Mouse (Mus musculus) cerebellum, adult 18-20 months (tissue): ENCODE measurements around the gene Msrb3.

Experiments
- DNase-seq, 2 experiments: peaks; one replicate each; pipeline ENCODE4 v3.0.0; 2021

Msrb3 gene

DNA sequence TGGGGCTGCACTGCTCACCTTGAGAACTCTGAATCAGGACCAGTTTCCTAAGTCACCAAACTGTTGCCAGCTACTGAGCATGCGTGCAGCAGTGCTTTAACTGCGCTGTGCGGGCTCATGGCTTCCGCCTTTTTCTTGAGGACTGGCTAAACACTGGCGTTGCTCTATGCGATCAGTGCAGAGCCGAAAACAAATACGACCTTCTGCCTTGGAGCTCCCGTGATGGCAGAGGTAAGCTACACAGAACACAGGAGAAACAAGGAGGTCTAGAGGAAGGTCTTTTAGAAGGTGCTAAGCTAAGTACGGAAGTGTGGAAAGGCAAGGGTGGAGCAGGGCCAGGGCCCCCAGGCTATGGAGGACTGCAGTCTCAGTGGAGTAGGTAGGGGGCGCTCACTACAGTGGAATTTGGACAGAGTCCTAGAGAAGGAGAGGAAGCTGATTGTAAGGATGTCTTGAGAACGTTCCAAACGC is 41.3 kb downstream of the Msrb3 start:
- peak in 1 of 2 experiments; percentile 11 for DNase-seq

DNA sequence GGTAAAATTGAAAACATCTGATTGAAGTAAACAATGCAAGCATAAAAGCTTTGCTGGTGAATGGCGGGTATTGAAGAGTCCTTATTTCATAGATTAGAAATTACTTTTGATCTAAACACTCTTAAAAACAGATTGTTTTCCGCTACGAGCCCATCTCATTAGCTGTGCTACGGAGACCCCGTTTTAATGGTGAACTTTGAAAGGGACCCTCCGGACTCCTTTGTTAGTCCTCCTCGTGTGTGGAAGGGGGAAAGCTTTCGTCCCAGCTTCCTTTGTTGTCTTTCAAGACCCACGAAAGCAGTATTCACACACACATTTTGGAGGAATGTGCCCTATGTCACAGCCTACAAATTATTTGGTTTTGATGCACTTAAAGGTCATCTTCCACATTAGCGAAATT is 44.6 kb downstream of the Msrb3 start:
- no peak for DNase-seq

DNA sequence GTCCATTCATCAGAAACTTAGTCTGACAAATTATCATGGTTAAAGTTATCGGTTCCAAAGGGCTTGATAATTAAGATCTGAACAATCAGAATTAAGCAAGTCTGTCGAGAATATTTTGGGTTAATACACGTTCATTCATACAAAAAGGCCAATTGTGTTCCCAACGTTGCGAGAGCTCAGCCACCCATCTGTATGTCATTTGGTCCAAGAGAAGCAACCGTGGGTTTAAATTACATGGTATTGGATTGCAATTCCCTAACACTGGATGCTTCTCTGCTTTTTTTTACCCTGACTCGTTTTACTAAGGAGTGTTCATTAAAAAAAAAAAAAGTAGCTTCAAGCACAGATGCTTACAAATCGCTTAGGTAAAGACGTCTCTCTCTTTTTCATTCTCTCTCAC is 45.1 kb downstream of the Msrb3 start:
- DNase-seq, result no peak

DNA sequence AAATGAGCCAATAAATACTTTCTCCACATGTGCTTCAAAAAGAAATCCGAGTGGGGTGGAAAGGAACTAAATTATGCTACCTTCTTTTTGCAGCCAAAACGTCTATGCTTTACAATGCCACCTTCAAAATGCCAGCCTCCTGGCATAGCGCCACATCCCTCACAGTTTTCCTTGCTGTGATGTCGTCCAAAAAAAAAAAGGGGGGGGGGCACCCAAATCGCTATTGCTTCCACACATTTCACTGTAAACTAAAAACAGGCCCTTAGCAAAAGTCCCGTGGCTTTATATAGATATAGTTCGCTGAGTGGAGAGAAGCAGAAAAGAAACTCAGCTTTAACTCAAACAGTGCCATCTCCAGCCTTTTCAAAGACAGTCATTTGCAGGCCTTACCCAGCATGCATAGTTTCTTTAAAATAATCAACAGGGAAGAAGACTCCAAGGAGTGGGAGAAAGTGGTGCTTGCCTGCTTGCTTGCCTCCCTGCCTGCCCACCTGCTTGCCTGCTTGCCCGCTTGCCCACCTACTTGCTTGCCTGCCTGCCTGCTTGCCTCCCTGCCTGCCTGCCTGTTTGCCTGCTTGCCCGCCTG is 47.6 kb downstream of the Msrb3 start:
- no peak for DNase-seq

DNA sequence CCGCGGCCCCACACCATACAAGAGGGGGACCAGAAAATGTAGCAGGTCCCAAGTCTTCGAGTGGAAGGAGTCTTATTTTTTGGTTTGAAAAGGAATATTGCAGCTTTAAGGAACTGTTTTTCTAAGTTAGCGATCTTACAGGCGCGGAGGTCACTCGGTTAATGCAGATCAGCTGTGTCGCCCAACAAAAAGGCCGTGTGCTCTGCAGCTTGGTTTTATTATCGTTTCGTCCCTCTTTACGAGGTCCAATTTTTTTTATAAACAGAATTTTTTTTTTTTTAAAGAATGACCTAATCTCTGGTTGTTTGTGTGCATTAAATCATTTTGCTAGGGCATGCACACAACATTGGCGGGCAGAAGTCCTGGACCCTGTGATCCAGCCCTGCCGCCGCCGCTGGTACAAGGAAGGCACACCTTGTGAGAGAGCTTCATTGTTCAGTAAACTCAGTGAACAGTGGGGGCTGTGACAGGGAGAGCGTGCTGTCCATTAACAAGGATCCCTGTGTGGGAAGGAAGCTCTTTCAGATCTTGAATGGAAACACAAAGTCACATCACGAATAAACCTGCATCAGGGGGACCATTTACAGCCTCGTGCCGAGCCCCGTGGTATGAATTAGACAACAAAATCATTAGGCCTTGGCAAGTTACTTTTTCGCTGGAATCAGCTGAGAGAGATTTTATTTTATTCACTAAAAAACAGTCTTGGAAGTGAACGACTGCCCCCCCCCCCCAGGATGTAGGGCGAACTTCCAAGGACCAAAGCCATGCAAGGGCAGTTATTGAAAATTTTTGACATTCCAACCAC is 48.3 kb downstream of the Msrb3 start:
- DNase-seq, result no peak

DNA sequence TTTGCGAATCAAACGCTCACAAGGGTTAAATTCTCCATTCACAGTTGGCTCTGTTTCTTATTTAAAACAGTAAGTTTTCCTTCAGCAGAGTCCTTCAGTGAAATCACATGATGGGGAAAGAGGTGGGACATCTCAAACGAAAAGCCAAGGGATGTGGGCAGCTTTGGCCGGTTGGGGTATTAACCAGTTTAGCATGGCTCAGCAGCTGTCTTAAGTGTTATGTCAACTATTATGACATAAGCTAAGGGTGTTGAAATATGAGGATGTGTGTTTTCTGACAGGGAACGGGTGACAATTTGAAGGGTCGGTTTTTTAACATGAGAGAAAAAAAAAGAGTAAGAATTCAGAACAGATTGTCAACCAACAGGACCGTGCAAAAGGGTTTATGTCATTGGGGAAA is 50.2 kb downstream of the Msrb3 start:
- DNase-seq, result no peak

DNA sequence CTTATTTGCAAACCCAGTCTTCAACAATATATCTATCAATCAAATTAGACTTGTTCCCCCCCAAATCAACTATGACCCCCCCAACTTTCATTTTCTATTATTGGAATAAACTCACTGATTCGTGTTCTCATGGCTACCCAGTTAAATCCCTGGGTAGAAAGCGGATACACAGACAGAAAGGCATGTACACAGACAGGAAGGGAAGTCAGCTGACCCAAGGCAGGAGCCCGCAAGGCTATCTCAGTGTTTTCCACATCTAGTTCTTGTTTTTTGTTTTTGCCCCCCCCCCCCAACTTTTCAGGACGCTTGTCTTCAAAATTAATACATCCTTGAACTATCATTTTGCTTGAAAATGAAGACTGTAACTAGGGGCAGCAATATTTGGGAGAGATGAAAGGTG is 51.1 kb downstream of the Msrb3 start:
- no peak for DNase-seq

DNA sequence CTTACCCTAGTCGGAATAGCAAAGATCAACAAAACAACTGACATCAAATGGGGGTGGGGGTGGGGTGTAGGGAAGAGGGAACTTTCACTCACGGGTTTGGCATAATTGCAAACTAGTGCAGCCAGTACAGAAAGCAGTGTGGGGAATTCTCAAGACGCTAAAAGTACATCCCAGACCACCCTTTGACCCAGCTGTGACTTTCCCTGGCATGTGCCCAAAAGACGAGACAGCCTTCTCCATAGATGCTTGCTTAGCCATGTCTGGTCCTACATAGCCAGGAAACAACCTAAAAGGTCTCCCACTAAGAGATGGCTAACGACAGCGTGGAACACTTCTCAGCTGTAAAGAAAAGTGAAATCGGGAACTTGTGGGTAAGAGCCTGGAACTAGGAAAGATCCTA is 58.9 kb downstream of the Msrb3 start:
- DNase-seq, result no peak

DNA sequence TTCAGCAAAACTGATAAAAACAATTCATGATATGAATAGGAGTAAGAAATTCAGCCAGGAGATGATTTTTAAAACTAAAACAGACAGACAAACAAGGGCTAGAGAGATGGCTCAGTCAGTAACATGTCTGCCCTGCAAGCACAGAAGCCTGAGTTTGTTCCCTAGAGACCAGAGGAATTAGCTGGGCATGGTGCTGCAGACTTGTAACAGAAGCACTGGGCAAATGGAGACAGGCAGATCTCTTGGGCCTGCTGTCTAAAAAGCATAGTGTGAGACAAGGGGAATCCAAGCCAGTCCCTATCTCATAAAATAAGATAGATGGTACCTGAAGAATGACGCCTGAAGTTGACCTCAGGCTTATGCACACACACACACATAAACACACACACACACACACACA is 64.4 kb downstream of the Msrb3 start:
- DNase-seq, result no peak

DNA sequence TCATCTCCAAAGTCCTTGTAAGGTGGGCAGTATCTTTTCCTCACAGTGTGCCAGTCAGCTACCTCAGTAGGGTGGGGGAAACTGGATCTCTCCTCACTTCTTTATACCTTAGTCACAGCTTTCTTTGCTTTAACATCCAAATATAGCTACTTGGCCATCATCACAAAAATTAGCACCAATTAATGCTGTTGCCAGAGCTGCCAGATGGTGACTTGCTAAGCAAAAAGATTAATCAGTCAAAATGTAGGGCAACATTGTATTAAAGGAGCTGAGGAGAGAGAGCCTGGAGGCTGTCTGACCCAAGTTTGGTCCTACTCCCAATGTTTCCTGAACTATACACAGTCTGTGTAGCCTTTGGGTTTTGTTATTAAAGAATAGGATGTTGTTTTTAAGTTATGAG is 65.1 kb downstream of the Msrb3 start:
- DNase-seq, result peak; percentile 25 to 55

DNA sequence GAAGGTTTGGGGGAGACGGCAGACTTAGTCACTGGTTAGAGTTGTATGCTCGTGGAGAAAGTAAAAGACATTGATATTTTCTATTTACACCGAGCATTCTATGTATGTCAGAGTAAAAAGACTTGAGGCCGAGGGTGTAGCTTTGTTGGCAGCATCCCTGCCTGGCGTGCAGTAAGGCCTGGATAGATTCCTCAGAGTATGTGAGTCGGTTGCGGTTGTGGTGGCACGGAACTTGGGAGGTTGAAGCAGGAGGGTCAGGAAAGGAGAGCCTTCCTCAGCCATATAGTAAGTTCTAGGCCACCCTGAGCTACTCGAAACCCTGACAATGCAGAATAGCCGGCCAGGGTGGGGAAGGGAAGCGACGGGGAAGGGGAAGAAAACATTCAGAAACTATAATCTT is 71.1 kb downstream of the Msrb3 start:
- DNase-seq, result no peak

DNA sequence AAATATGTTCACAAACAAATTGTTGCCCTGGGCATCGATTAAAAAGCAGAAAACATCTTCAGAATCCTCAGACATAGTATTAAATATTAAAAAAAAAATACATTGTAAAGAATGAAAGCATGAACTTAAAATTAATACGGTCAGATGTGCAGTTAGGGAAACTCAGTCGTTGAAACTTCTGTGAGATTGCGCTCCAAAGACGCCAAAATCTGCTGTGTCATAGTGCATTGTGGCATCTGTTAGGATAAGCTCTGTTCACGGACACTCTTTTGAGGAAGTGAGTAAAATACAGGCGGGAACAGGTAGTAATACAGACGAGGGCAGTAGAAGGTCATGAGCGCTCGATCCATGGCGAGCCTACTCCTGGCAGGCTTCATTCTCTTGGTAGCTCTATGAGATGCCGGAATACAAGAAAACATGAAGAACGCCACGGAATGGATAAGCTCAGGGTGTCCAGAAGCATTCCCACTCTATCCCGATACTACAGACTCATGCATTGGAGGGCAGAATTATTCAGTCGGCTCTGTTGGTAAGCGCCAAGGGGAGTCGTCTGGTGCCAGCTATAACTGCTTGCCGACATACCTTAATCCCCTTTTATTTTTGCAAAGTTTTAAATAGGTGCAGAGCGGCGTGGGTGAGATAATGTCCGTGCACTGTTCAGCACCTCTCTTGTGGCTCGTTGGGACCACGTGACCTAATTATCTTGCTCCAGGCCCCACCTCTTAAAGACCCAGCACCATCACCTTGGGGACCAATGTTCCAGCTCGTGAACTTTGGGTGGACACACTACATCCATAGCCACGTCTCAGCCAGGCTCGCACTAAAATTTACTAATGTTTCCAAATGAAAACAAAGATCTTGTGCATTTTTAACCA is 71.9 kb downstream of the Msrb3 start:
- no peak for DNase-seq

DNA sequence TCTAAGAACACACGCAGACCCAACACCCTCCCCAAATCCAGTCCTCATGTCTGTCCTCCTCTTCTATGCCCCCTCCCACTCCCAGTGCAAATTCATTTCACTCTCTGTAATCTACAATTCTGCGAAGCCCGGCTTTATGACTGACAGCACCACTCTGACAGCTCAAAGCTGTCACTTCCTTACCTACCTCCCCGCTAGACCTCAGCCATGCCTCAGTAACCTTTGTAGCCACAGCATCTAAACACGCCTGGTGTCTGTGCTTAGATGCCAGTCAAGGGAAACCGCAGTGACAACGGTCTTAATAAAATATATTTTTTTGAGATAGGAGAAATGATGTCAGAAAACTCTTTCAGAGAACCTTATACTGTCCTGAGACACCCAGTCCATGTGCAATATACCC is 72.5 kb downstream of the Msrb3 start:
- DNase-seq, result no peak

DNA sequence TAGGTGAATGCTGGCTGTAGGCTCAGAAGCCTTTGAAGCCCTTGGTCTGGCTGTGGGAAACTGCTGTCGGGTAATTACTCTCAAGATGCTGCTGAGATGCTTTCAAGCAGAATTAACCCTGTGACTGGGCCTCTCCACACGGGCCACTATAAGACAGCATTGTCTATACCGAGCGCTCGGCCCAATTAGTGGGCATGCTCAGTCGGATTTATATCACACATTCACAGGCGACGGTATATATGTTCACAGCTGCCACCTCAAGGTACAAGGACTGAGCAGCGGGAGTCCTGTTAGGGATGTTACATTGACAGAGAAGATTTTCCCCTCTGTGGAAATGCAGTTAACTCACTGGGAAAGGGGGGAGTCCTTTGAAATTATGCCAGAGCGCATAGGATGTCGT is 73.3 kb downstream of the Msrb3 start:
- DNase-seq, result no peak

DNA sequence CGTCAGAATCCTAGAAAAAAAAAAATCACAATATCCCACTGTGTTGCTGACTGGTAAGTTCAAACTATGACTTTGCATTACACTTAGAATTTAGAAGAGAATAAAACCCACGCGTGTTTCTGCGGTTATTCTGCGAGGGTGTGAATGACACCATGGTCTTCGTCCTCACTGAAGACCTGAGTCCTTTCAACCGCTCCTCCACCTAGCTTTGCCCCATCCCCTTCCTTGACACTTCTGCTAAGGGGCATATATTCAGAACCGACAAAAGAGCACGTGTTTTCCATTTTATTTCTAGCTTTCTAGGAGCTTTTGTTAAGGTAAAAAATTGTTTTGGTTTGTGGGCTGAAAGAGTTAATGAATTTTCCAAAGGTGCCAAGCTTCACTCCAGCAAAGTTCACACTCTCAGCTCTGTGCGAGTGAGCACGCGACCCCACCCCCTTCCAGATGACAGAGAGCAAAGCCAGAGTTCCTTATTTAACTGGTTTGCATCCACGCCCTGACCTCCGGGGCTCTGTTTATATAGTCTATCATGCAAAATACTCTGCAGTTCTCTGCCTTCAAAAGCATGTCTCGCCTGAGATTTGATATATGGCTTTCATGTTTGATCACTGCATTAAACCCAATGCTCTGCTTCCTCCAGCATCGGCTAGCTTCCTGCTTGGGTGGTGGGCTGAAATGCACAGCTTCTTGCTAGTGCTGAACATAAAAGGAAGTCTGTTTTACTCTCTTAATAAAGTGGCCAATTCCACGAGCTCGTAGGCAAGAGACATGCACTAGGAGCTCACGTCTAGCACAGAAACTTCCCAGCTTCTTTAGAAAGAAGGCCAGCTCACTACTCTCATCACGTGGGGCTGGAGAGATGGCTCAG is 77.2 kb downstream of the Msrb3 start:
- DNase-seq, result no peak

DNA sequence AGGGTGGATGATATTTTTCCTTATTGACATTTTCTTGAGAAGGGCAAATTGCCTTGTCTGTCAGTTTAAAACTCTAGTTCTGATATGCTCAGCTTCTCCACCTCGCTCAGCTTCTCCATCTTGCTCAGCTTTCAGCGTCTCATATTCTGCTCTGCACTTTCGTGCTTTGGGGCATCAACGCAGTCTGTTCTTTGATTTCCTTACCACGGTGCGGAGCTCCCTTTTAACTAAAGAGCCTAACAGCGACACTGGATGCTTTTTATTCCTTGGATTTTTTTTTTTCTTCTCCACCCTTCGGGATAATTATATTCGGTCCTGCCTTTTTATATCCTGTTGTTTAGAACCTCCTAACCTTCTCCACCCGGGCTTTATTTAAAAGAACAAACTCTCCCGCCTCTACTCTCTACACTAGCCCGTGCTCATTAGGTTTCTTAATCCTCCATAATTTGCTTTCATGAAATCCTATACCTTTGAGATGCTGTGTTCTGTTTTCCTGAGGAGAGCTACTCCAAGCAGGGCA is 78.1 kb downstream of the Msrb3 start:
- DNase-seq, result no peak

DNA sequence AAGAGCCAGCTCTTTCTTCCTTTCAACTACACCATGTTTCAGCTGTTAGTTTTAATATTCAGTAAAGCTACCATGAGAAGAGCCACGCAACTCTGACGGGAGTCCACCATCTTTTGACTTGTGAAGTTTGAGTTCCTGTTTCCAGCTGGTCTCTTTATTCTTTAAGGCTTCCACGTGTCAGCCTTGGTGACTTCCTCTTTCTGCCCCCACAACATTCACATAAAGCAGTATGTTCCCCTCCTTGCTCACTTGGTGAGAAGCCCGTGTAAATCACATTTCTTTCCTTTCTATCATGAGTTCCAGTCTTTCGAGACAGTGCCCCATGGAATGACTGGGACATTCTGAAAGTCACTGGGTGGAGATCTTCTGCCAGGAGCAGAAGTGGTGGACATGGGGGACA is 83.6 kb downstream of the Msrb3 start:
- no peak for DNase-seq

DNA sequence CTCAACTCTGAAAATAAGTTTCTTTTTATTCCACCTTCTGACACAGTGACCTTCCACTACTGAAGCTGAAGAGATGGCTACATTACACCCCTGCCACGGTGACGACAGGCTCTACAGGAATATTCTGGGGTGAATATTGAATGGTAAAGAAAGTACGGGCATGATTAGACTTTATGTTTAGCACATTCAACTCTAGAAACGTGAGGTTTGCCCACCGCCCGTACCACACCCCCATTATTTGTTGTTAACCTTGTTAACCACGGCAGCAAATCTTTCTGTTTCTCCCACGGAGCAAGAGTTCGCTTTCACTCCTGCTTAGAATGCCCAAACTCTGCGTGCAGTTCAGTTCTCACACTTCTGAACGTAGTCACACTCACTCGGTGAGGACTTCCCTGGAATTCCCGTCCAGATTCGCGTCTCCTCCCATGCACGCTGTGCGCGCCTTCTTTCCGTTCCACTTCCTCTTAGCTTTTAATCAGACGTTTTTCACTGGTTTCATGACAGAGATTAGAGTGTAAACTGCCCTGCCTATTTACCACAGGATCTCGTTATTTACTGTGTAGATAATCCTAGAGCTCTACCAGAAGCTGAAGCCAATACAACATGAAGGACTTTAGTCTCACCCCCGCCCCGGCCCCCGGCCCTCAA is 87.0 kb downstream of the Msrb3 start:
- no peak for DNase-seq

DNA sequence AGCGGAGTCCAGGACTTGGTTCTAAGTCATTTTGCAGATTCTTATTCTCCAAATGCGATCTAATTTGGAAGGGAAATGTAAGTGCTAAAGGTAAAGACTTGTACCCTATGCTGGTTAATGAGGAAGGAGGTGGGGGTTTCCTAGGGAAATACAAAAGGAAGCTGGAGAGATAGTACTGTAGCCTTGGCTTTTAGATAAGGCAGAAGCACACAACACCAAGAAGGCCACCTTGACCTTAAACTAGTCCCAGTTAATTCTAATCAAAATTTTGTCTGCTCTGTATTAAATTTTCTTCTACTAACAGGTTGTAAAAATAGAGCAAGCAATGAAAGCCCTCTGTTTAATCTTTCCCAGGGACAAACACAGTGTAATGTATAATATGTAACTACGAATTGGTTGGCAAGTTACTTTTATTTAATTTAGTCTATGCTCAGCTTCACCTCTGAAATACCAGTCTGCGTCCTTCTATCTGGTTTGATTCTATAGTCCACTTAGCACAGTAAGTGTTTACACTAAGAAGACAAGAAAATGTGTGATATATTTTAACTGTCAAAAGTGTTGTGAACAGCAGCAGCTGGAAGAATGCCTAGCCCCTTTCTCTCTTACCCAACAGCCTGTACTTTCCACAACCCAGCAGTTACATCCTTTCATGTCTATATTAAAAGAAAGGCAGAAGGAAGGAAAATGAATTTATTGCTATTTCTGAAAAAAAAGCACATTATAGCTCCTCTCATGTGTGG is 87.9 kb downstream of the Msrb3 start:
- DNase-seq, result no peak

DNA sequence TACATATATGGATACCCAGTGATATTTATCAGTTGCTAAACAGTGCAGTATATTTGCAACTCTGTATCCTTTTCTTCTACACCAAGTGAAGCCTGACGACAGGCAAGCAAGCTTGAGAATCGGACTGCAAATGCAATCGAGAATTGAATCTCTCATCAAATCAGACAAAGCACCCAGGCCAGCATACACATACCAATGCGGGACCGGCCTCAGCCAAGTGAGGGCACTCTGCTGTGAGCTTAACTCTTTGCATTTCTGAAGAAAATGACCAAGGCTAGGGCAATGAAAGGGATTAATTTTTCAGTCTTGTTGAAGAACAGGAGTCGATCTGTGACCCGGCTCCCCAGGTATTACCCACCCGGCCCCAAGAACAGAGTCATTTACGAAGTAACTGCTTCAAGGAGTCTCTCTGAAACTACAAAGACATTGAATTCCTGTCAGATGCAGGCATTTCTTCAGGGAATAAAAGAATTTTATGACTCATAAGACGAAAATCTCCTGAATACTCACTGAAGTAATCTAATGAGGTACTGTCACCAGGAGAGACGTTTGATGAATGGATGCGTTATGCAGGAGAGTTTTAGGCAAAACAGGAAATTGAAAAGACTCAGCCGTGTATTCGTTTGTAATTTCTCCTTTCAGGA is 88.7 kb downstream of the Msrb3 start:
- no peak for DNase-seq

DNA sequence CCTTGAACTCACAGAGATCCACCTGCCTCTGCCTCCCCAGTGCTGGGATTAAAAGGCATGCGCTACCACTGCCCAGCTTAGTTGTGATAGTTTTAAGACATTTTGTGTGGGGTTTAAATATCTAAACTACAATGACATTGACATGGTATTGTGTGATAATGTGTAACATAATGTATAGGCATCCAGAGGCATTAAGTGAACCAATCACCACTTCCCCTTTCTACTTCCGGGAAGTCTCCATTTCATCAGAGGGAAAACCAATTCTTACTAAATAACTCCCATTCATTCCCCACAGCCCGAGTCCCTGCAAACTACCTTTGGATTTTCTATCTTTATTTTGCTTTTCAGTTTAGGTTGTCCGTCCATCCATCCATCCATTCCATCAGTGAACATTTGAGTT is 90.7 kb downstream of the Msrb3 start:
- no peak for DNase-seq
